Mouse (Mus musculus): Measurements from ENCODE around the gene Rrp1. TPM values are rescaled to one million over a fixed set of nuclear protein-coding genes. Genes with fewer than 3 reads are reported as not detected.
A peak's percentile ranks its signal among the peaks of the same experiment; 100 is the strongest.

Gene Rrp1
- polyA plus RNA-seq, 1 experiment from 2014 or later, result 110 TPM

- Histone ChIP-seq H3K36me3 (replicated peaks) (peaks cover 78% of the 10 kb centered on the region), H3K4me2 (no peak overlapping the region), H3K4me3 (replicated peaks) (no peak overlapping the region), H3K27me3 (no peaks in the 10 kb centered on the region), H3K4me1 (replicated peaks) (peaks cover 41% of the 10 kb centered on the region), H3K9ac (no peak overlapping the region), H3K9me3 (replicated peaks) (no peaks in the 10 kb centered on the region), H3K27ac (replicated peaks) (no peak overlapping the region)
- 83% methylated on average over 14 of the region's 14 CpGs for WGBS (ENCODE audit: insufficient replicate concordance)
- no peak for ATAC-seq (ENCODE audit: insufficient read depth)
These were observed 10.4 kb downstream of the Rrp1 start for GRCm38 (mm10) chr10:78402301-78402922.

GRCm38 (mm10) chr10:78401127-78401526 lies 11.7 kb downstream of the Rrp1 start:
- Histone ChIP-seq H3K27ac (replicated peaks) (no peak overlapping the region), H3K4me2 (no peak overlapping the region), H3K27me3 (peaks cover 5% of the 10 kb centered on the region; the same call in 1 of the 2 replicates), H3K4me3 (replicated peaks) (no peak overlapping the region), H3K4me1 (replicated peaks) (peaks cover 30% of the 10 kb centered on the region), H3K9me3 (replicated peaks) (no peaks in the 10 kb centered on the region), H3K36me3 (replicated peaks) (peaks cover 65% of the 10 kb centered on the region), H3K9ac (no peak overlapping the region)
- ATAC-seq (ENCODE audit: insufficient read depth), result no peak
- 70% methylated on average over 2 of the region's 2 CpGs for WGBS (ENCODE audit: insufficient replicate concordance)

DNA sequence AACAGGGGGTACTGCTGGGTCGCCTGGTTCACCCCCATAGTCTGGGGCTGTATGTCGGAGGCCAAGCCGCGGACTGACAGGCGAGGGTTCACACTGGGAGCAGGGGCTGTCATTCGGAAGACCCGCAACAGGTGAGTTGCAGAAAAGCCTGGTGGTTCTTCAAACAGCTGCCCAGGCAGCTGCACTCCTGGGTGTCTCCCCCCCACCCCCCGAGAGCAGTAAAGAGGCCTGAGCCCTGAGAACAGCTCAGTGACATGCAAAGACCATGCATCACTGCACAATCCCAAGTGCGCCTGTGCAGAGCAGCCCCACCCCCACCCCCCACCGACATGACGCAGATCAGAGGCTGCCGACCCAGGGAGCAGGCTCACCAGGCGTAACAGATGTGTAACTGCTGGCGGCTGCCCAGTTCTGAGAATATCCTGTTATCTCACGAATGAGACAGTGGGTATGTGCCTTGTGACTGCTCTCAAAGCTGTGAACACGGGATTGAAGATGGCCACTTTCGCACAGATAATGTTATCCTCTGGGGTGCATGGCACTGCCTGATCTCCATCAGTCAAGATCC lies 13.7 kb downstream of the Rrp1 start:
- H3K27me3 ChIP-seq, result peaks cover 5% of the 10 kb centered on the region; the same call in 1 of the 2 replicates
- H3K4me3 ChIP-seq (replicated peaks), result no peak overlapping the region
- peaks cover 48% of the 10 kb centered on the region for H3K36me3 ChIP-seq (replicated peaks)
- 39% methylated on average over 17 of the region's 17 CpGs for WGBS (ENCODE audit: insufficient replicate concordance)
- no peak overlapping the region for H3K9ac ChIP-seq
- H3K4me2 ChIP-seq, result no peak overlapping the region
- peaks cover 29% of the 10 kb centered on the region for H3K4me1 ChIP-seq (replicated peaks)
- peak; percentile 79 for ATAC-seq (ENCODE audit: insufficient read depth)
- peak overlapping the region; percentile 74 for H3K27ac ChIP-seq (replicated peaks)
- H3K9me3 ChIP-seq (replicated peaks), result no peaks in the 10 kb centered on the region

GRCm38 (mm10) chr10:78396625-78396885 lies 16.3 kb downstream of the Rrp1 start:
- WGBS (ENCODE audit: insufficient replicate concordance), result 56% methylated on average over 4 of the region's 4 CpGs
- Histone ChIP-seq H3K27me3 (peaks cover 16% of the 10 kb centered on the region), H3K36me3 (replicated peaks) (peaks cover 22% of the 10 kb centered on the region), H3K27ac (replicated peaks) (no peak overlapping the region), H3K4me1 (replicated peaks) (peaks cover 36% of the 10 kb centered on the region), H3K9me3 (replicated peaks) (no peaks in the 10 kb centered on the region), H3K4me2 (no peak overlapping the region), H3K9ac (no peak overlapping the region), H3K4me3 (replicated peaks) (no peak overlapping the region)
- ATAC-seq (ENCODE audit: insufficient read depth), result no peak

GRCm38 (mm10) chr10:78395819-78396624 lies 16.8 kb downstream of the Rrp1 start:
- Histone ChIP-seq H3K9ac (no peak overlapping the region), H3K36me3 (replicated peaks) (peaks cover 17% of the 10 kb centered on the region), H3K4me2 (no peak overlapping the region), H3K27ac (replicated peaks) (no peak overlapping the region), H3K9me3 (replicated peaks) (no peaks in the 10 kb centered on the region), H3K27me3 (peaks cover 22% of the 10 kb centered on the region), H3K4me1 (replicated peaks) (peaks cover 31% of the 10 kb centered on the region), H3K4me3 (replicated peaks) (no peak overlapping the region)
- 13% methylated on average over 17 of the region's 17 CpGs for WGBS (ENCODE audit: insufficient replicate concordance)
- no peak for ATAC-seq (ENCODE audit: insufficient read depth)

- Histone ChIP-seq H3K27ac (replicated peaks) (no peak overlapping the region), H3K4me1 (replicated peaks) (peaks cover 24% of the 10 kb centered on the region), H3K27me3 (peaks cover 28% of the 10 kb centered on the region), H3K9ac (no peak overlapping the region), H3K9me3 (replicated peaks) (no peaks in the 10 kb centered on the region), H3K4me3 (replicated peaks) (no peak overlapping the region), H3K4me2 (no peak overlapping the region), H3K36me3 (replicated peaks) (peaks cover 10% of the 10 kb centered on the region; the same call in 1 of the 2 replicates)
- WGBS (ENCODE audit: insufficient replicate concordance), result 72% methylated on average over 3 of the region's 3 CpGs
- ATAC-seq (ENCODE audit: insufficient read depth), result no peak
These were observed 17.5 kb downstream of the Rrp1 start for GRCm38 (mm10) chr10:78395377-78395776.

GRCm38 (mm10) chr10:78392072-78392471 lies 20.8 kb downstream of the Rrp1 start:
- Histone ChIP-seq H3K4me3 (replicated peaks) (no peak overlapping the region), H3K27me3 (peaks cover 55% of the 10 kb centered on the region), H3K4me1 (replicated peaks) (peaks cover 7% of the 10 kb centered on the region; the same call in 1 of the 2 replicates), H3K9ac (no peak overlapping the region), H3K27ac (replicated peaks) (no peak overlapping the region), H3K9me3 (replicated peaks) (no peaks in the 10 kb centered on the region), H3K4me2 (peak overlapping the region; percentile 25; the same call in 1 of the 2 replicates), H3K36me3 (replicated peaks) (no peaks in the 10 kb centered on the region)
- WGBS (ENCODE audit: insufficient replicate concordance), result 2% methylated on average over 18 of the region's 18 CpGs
- ATAC-seq (ENCODE audit: insufficient read depth), result peak; percentile 25; the same call in 1 of the 2 replicates

GRCm38 (mm10) chr10:78390982-78391470 lies 21.8 kb downstream of the Rrp1 start:
- Histone ChIP-seq H3K27me3 (peaks cover 50% of the 10 kb centered on the region), H3K4me3 (replicated peaks) (no peak overlapping the region), H3K4me2 (no peak overlapping the region), H3K4me1 (replicated peaks) (peaks cover 7% of the 10 kb centered on the region; the same call in 1 of the 2 replicates), H3K9me3 (replicated peaks) (no peaks in the 10 kb centered on the region), H3K36me3 (replicated peaks) (no peaks in the 10 kb centered on the region), H3K27ac (replicated peaks) (no peak overlapping the region), H3K9ac (no peak overlapping the region)
- ATAC-seq (ENCODE audit: insufficient read depth), result no peak
- WGBS (ENCODE audit: insufficient replicate concordance), result 27% methylated on average over 4 of the region's 4 CpGs

- H3K4me3 ChIP-seq (replicated peaks), result no peak overlapping the region
- H3K4me2 ChIP-seq, result no peak overlapping the region
- H3K9ac ChIP-seq, result no peak overlapping the region
- peaks cover 51% of the 10 kb centered on the region for H3K27me3 ChIP-seq
- no peaks in the 10 kb centered on the region for H3K9me3 ChIP-seq (replicated peaks)
- ATAC-seq (ENCODE audit: insufficient read depth), result no peak
- H3K27ac ChIP-seq (replicated peaks), result no peak overlapping the region
- WGBS (ENCODE audit: insufficient replicate concordance), result 60% methylated on average over 20 of the region's 20 CpGs
- H3K4me1 ChIP-seq (replicated peaks), result peaks cover 7% of the 10 kb centered on the region; the same call in 1 of the 2 replicates
- no peaks in the 10 kb centered on the region for H3K36me3 ChIP-seq (replicated peaks)
These were observed 24.4 kb downstream of the Rrp1 start for GRCm38 (mm10) chr10:78388216-78388980.

DNA sequence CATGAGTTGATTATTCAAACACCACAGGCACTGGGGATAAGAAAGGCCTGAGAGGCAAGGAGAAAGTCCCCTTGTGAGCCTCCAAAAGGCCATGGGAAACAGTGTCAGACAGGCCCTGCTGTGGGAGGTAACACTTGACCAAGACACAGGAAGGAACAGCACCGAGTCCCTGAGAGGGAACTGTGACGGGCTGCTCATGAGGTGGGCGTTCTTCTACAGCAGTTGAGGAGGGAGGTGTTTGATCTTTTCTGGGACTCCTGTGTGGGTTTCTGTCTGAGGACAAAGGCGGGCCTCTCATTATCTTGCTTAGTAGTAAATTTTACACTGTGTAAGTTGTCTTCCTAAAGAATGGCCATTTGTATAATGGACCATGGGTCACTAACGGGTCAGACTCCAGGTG lies 27.3 kb downstream of the Rrp1 start:
- Histone ChIP-seq H3K27me3 (peaks cover 39% of the 10 kb centered on the region), H3K27ac (replicated peaks) (no peak overlapping the region), H3K4me1 (replicated peaks) (no peaks in the 10 kb centered on the region), H3K4me2 (no peak overlapping the region), H3K9me3 (replicated peaks) (no peaks in the 10 kb centered on the region), H3K36me3 (replicated peaks) (no peaks in the 10 kb centered on the region), H3K9ac (no peak overlapping the region), H3K4me3 (replicated peaks) (no peak overlapping the region)
- 58% methylated on average over 5 of the region's 5 CpGs for WGBS (ENCODE audit: insufficient replicate concordance)
- ATAC-seq (ENCODE audit: insufficient read depth), result no peak

DNA sequence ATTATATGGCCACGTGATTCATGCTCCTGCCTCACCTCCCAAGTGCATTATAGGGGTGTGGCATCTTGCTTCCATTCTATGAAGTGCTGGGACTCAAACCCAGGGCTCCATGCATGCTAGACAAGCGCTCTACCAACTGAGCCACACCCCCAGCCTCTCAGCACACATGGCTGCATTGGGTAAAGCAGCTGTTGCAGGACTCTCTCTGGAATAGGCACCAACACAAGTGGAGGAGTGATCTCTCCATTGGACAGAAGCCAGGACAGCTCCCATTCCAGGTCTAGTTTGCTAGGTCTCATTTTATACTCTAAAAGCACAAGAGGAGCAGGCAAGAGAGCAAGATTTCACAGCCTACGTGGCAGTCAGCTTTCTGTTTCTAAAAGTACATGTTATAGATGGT lies 29.3 kb downstream of the Rrp1 start:
- ATAC-seq (ENCODE audit: insufficient read depth), result no peak
- H3K27me3 ChIP-seq, result peaks cover 19% of the 10 kb centered on the region
- H3K27ac ChIP-seq (replicated peaks), result no peak overlapping the region
- no peak overlapping the region for H3K4me2 ChIP-seq
- 51% methylated on average over 3 of the region's 3 CpGs for WGBS (ENCODE audit: insufficient replicate concordance)
- no peaks in the 10 kb centered on the region for H3K9me3 ChIP-seq (replicated peaks)
- no peaks in the 10 kb centered on the region for H3K4me1 ChIP-seq (replicated peaks)
- no peak overlapping the region for H3K9ac ChIP-seq
- no peak overlapping the region for H3K4me3 ChIP-seq (replicated peaks)
- H3K36me3 ChIP-seq (replicated peaks), result no peaks in the 10 kb centered on the region

All from liver, embryonic 15.5 days (tissue).